Mouse (Mus musculus): ENCODE data around the gene Tmem30b.

- TF ChIP-seq CTCF (IDR thresholded peaks at IDR 0.05; ENCODE audit: low read depth) (peak; percentile 15; the same call in 1 of the 2 replicates), EP300 (IDR thresholded peaks at IDR 0.05; ENCODE audit: low read depth) (no peak)
Observed at GRCm38 (mm10) chr12:73560091-73560490, 13.9 kb upstream of the Tmem30b start.

Measured in heart, postnatal 0 days (tissue).